9 mouse cellular contexts compared by ENCODE assay signal in the genomic region with DNA sequence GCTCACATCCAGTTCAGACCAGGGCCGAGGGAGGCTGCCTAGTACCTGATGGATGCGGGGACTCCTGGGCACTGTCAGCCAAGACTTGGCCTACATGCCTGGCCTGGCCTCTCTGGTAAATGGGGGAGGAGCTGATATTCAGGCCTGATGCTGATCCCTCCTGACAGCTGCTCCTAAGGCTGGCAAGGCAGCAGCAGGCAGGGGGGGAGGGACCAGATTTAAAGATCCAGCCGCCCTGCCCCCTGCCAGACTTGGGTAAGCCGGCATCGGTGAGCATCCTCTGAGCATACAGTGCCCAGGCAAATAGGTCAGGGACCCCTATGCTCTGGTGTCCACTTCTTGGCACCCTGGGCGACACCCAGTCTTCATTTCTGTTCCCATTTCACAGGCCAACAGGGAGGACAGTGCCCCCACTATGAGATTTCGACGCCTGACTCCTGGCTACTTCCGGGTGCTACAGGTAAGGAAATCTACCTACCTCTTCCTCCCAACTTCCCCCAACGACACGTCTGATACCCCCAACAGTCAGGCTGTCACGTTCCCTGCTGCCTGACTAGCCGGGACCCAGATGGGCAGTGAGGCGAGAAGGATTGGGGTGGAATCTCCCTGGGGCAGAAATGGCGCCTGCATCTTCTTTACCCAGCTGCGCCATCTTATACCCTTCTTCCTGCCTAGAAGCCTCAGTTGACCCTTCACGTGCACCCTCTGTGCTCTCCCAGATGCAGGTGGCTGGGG. TPM values are rescaled to one million over a fixed set of nuclear protein-coding genes. Genes with fewer than 3 reads are reported as not detected.
DNase-seq lines count a peak whose midpoint lies in the region; ATAC-seq and TF ChIP-seq lines count a peak whose summit lies in the region.
"Had no signal": no experiment of that assay in that cellular context is flagged by ENCODE, and none has a peak within 500 bp of the region (broad histone marks: within the 10 kb centered on the region; RNA-seq: fewer than 3 reads in every experiment).

Gene E130218I03Rik (plus strand): TSS at position 147 of the 735 bp plus-strand sequence.

- H3K27ac ChIP-seq in kidney, postnatal 0 days: no peak within 1 kb of the TSS
- no peak within 1 kb of the TSS for H3K27ac ChIP-seq in embryonic facial prominence, embryonic 13.5 days
- no peak within 1 kb of the TSS; the same call in 1 of the 2 replicates for H3K27ac ChIP-seq in limb, embryonic 10.5 days

- 91% methylated on average over 17 of the region's 17 CpGs for WGBS in kidney, postnatal 0 days
- WGBS in embryonic facial prominence, embryonic 13.5 days: 88% methylated on average over 17 of the region's 17 CpGs
- 94% methylated on average over 17 of the region's 17 CpGs for WGBS in limb, embryonic 10.5 days

- H3K4me3 ChIP-seq in kidney, postnatal 0 days (replicated peaks; ENCODE audit: low read depth, low read length): peak within 1 kb of the TSS; percentile 73; the same call in 1 of the 2 replicates
- H3K4me3 ChIP-seq in embryonic facial prominence, embryonic 13.5 days: peak within 1 kb of the TSS; percentile 77
- H3K4me3 ChIP-seq in limb, embryonic 10.5 days: peak within 1 kb of the TSS; percentile 84

- no peak for TF ChIP-seq CTCF in kidney, postnatal 0 days (IDR thresholded peaks at IDR 0.05; ENCODE audit: low read depth)

- ATAC-seq in kidney, postnatal 0 days (replicated peaks; ENCODE audit: low FRiP score, low read depth): no peak
- no peak for ATAC-seq in embryonic facial prominence, embryonic 13.5 days (ENCODE audit: insufficient number of reproducible peaks, insufficient read depth, low FRiP score, low TSS enrichment, low read depth)

- H3K9me3 ChIP-seq in kidney, postnatal 0 days (replicated peaks; ENCODE audit: low read length): no peaks in the 10 kb centered on the region
- no peaks in the 10 kb centered on the region for H3K9me3 ChIP-seq in embryonic facial prominence, embryonic 13.5 days
- H3K9me3 ChIP-seq in limb, embryonic 10.5 days (replicated peaks): no peaks in the 10 kb centered on the region

- peak within 1 kb of the TSS; percentile 78; the same call in 1 of the 2 replicates for H3K9ac ChIP-seq in kidney, postnatal 0 days (ENCODE audit: low read depth, low read length)
- peak within 1 kb of the TSS; percentile 89; the same call in 1 of the 2 replicates for H3K9ac ChIP-seq in embryonic facial prominence, embryonic 13.5 days

- no peak for DNase-seq in kidney, postnatal 0 days (ENCODE audit: low spot score)
- DNase-seq in kidney, postnatal 10 days: no peak
- DNase-seq in limb, embryonic 10.5 days (ENCODE audit: low spot score): no peak
- peak; percentile 93 for DNase-seq in retina, adult 2 months (ENCODE audit: low read depth, low spot score)
- no peak for DNase-seq in frontal cortex, adult 2 months (ENCODE audit: extremely low spot score in 1 of 2, low spot score in 1 of 2)
- no peak for DNase-seq in right cerebral cortex, postnatal 25 days
- DNase-seq in right cerebral cortex, adult 18-20 months: no peak
- DNase-seq: heart, adult 11 months had no signal

- no peaks in the 10 kb centered on the region for H3K27me3 ChIP-seq in kidney, postnatal 0 days (ENCODE audit: insufficient read depth, low read length)
- peaks cover 30% of the 10 kb centered on the region for H3K27me3 ChIP-seq in embryonic facial prominence, embryonic 13.5 days
- peaks cover 32% of the 10 kb centered on the region for H3K27me3 ChIP-seq in limb, embryonic 10.5 days (ENCODE audit: low read depth, poor library complexity, severe bottlenecking)

- H3K4me1 ChIP-seq in kidney, postnatal 0 days (replicated peaks; ENCODE audit: insufficient read depth, low read length): peaks cover 13% of the 10 kb centered on the region
- H3K4me1 ChIP-seq in embryonic facial prominence, embryonic 13.5 days: peaks cover 23% of the 10 kb centered on the region
- H3K4me1 ChIP-seq in limb, embryonic 10.5 days: peaks cover 27% of the 10 kb centered on the region

- peak within 1 kb of the TSS; percentile 98 for H3K4me2 ChIP-seq in kidney, postnatal 0 days (ENCODE audit: low read length)
- H3K4me2 ChIP-seq in embryonic facial prominence, embryonic 13.5 days: peak within 1 kb of the TSS; percentile 90

- no peaks in the 10 kb centered on the region for H3K36me3 ChIP-seq in kidney, postnatal 0 days (ENCODE audit: insufficient read depth, low read length)
- peaks cover 6% of the 10 kb centered on the region; the same call in 1 of the 2 replicates for H3K36me3 ChIP-seq in embryonic facial prominence, embryonic 13.5 days
- H3K36me3 ChIP-seq in limb, embryonic 10.5 days: peaks cover 14% of the 10 kb centered on the region

RNA-seq across cellular contexts. Expression of gene E130218I03Rik, which starts in this region (rescaled TPM):
- polyA plus RNA-seq in kidney, postnatal 0 days (2015; fragmentation: Nextera tagmentation; extraction: Ambion mirVana): 0.08 and 0.29 TPM in 2 replicates
- polyA plus RNA-seq in embryonic facial prominence, embryonic 13.5 days (2015; fragmentation: Nextera tagmentation; extraction: Ambion mirVana): 0.72 TPM in 1 of 2 replicates, not detected in the other
- polyA plus RNA-seq in limb, embryonic 10.5 days (2016; fragmentation: Nextera tagmentation; extraction: Ambion mirVana): 0.60 and 0.79 TPM in 2 replicates
- polyA plus RNA-seq in frontal cortex, adult 2 months (2012; rRNA removed): not detected in 2 replicates
